Mouse (Mus musculus): ENCODE measurements at regions not wholly inside any gene's neighbourhood (a gene's known extent, or its start where the extent isn't known, plus 50 kb on each side); places are given as distances from the start of the nearest gene placed in this dataset.

GRCm38 (mm10) chr15:51131017-51131416, 2753.7 kb upstream of the Gm7489 start:
- Histone ChIP-seq H3K27ac (ENCODE audit: insufficient read depth, low read depth, low read length) (no peak overlapping the region), H3K4me3 (ENCODE audit: insufficient read depth, low read depth, low read length) (no peak overlapping the region), H3K27me3 (replicated peaks; ENCODE audit: control insufficient read depth, insufficient read depth, low read length) (no peaks in the 10 kb centered on the region), H3K36me3 (ENCODE audit: control insufficient read depth, insufficient read depth, low read length) (no peaks in the 10 kb centered on the region), H3K4me1 (ENCODE audit: control insufficient read depth, insufficient read depth, low read length) (no peaks in the 10 kb centered on the region)
- DNase-seq = no peak
- TF ChIP-seq POLR2A (IDR thresholded peaks at IDR 0.05; ENCODE audit: low read depth, low read length) = no peak
- TF ChIP-seq CTCF (conservative IDR thresholded peaks at IDR 0.05; ENCODE audit: insufficient read depth, insufficient read length, low read depth, low read length) = no peak
- WGBS = 76% methylated on average over 4 of the region's 4 CpGs

- whole genome bisulfite sequencing = 53% methylated on average over 1 of the region's 1 CpGs
- TF ChIP-seq POLR2A (IDR thresholded peaks at IDR 0.05; ENCODE audit: low read depth, low read length) (no peak), CTCF (conservative IDR thresholded peaks at IDR 0.05; ENCODE audit: insufficient read depth, insufficient read length, low read depth, low read length) (no peak)
- H3K4me3 ChIP-seq (ENCODE audit: insufficient read depth, low read depth, low read length) = no peak overlapping the region
- DNase-seq = no peak
- no peaks in the 10 kb centered on the region for H3K36me3 ChIP-seq (ENCODE audit: control insufficient read depth, insufficient read depth, low read length)
- no peak overlapping the region for H3K27ac ChIP-seq (ENCODE audit: insufficient read depth, low read depth, low read length)
- H3K27me3 ChIP-seq (replicated peaks; ENCODE audit: control insufficient read depth, insufficient read depth, low read length) = no peaks in the 10 kb centered on the region
- H3K4me1 ChIP-seq (ENCODE audit: control insufficient read depth, insufficient read depth, low read length) = no peaks in the 10 kb centered on the region
These were observed 2748.6 kb upstream of the Gm7489 start for GRCm38 (mm10) chr15:51136121-51136520.

GRCm38 (mm10) chr15:51139507-51139906, 2745.2 kb upstream of the Gm7489 start:
- WGBS = 62% methylated on average over 4 of the region's 4 CpGs
- H3K4me3 ChIP-seq (ENCODE audit: insufficient read depth, low read depth, low read length) = no peak overlapping the region
- no peaks in the 10 kb centered on the region for H3K4me1 ChIP-seq (ENCODE audit: control insufficient read depth, insufficient read depth, low read length)
- TF ChIP-seq POLR2A (IDR thresholded peaks at IDR 0.05; ENCODE audit: low read depth, low read length) = no peak
- TF ChIP-seq CTCF (conservative IDR thresholded peaks at IDR 0.05; ENCODE audit: insufficient read depth, insufficient read length, low read depth, low read length) = no peak
- no peak overlapping the region for H3K27ac ChIP-seq (ENCODE audit: insufficient read depth, low read depth, low read length)
- H3K36me3 ChIP-seq (ENCODE audit: control insufficient read depth, insufficient read depth, low read length) = no peaks in the 10 kb centered on the region
- DNase-seq = no peak
- no peaks in the 10 kb centered on the region for H3K27me3 ChIP-seq (replicated peaks; ENCODE audit: control insufficient read depth, insufficient read depth, low read length)

DNA sequence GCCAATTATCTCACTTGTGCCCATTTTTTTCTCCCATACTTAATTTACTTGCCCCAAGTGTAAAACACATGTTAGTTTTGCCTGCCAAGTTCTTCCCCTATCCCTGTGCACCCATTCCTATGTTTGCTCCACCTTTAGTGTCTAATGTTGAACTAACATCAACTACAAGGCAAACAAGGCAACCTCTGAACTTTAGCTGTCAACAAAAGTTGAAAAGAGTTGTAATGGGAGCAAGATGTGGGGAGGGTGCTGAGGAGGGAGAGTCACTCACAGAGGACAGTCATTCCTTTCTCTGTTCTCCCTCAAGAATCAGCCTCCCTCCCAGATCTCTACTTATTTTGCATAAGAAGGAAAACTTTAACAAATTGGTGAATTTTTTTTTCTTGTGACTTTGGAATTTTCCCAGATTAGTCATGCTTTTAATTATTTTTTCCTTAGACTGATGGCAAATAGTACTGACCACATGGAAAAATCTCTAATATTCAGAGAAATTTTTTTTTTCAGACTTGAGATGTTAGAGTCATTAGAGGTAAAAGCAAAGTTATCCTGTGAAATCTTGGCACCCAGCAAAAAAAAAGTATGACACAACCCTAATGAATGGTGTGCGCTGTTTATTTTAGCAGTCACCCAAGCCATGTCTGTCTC, 2710.6 kb upstream of the Gm7489 start:
- Histone ChIP-seq H3K4me3 (ENCODE audit: insufficient read depth, low read depth, low read length) (no peak overlapping the region), H3K36me3 (ENCODE audit: control insufficient read depth, insufficient read depth, low read length) (no peaks in the 10 kb centered on the region), H3K27ac (ENCODE audit: insufficient read depth, low read depth, low read length) (no peak overlapping the region), H3K27me3 (replicated peaks; ENCODE audit: control insufficient read depth, insufficient read depth, low read length) (no peaks in the 10 kb centered on the region), H3K4me1 (ENCODE audit: control insufficient read depth, insufficient read depth, low read length) (no peaks in the 10 kb centered on the region)
- DNase-seq = no peak
- 94% methylated on average over 1 of the region's 1 CpGs for WGBS
- TF ChIP-seq CTCF (conservative IDR thresholded peaks at IDR 0.05; ENCODE audit: insufficient read depth, insufficient read length, low read depth, low read length) (no peak), POLR2A (IDR thresholded peaks at IDR 0.05; ENCODE audit: low read depth, low read length) (no peak)

DNA sequence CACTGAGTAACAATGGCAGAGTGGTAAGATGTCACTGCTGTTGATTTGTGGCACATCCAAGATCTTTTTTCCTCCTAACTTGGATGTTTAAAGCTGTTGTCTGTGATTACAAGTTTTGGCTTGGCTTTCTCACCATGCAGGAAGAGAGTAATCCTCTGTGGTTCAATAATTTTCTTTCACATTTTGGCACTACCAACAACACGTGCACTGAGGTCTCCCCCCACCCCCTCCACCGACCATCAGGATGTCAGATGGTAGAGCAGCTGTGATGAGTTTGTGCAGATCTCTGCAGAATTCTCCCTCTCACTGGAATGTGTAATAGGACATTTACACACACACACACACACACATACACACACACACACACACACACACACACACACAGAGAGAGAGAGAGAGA, 2708.2 kb upstream of the Gm7489 start:
- TF ChIP-seq POLR2A (IDR thresholded peaks at IDR 0.05; ENCODE audit: low read depth, low read length) = no peak
- no peak for TF ChIP-seq CTCF (conservative IDR thresholded peaks at IDR 0.05; ENCODE audit: insufficient read depth, insufficient read length, low read depth, low read length)
- WGBS = 41% methylated on average over 2 of the region's 2 CpGs
- no peak overlapping the region for H3K4me3 ChIP-seq (ENCODE audit: insufficient read depth, low read depth, low read length)
- H3K4me1 ChIP-seq (ENCODE audit: control insufficient read depth, insufficient read depth, low read length) = no peaks in the 10 kb centered on the region
- H3K27ac ChIP-seq (ENCODE audit: insufficient read depth, low read depth, low read length) = no peak overlapping the region
- H3K27me3 ChIP-seq (replicated peaks; ENCODE audit: control insufficient read depth, insufficient read depth, low read length) = no peaks in the 10 kb centered on the region
- DNase-seq = no peak
- H3K36me3 ChIP-seq (ENCODE audit: control insufficient read depth, insufficient read depth, low read length) = no peaks in the 10 kb centered on the region

- Histone ChIP-seq H3K27me3 (replicated peaks; ENCODE audit: control insufficient read depth, insufficient read depth, low read length) (no peaks in the 10 kb centered on the region), H3K36me3 (ENCODE audit: control insufficient read depth, insufficient read depth, low read length) (no peaks in the 10 kb centered on the region), H3K27ac (ENCODE audit: insufficient read depth, low read depth, low read length) (no peak overlapping the region), H3K4me3 (ENCODE audit: insufficient read depth, low read depth, low read length) (no peak overlapping the region), H3K4me1 (ENCODE audit: control insufficient read depth, insufficient read depth, low read length) (no peaks in the 10 kb centered on the region)
- WGBS = 75% methylated on average over 3 of the region's 3 CpGs
- no peak for DNase-seq
- TF ChIP-seq CTCF (conservative IDR thresholded peaks at IDR 0.05; ENCODE audit: insufficient read depth, insufficient read length, low read depth, low read length) = no peak
- TF ChIP-seq POLR2A (IDR thresholded peaks at IDR 0.05; ENCODE audit: low read depth, low read length) = no peak
These were observed 2695.6 kb upstream of the Gm7489 start for GRCm38 (mm10) chr15:51189134-51189533.

GRCm38 (mm10) chr15:51197466-51198158, 2687.1 kb upstream of the Gm7489 start:
- Histone ChIP-seq H3K4me1 (ENCODE audit: control insufficient read depth, insufficient read depth, low read length) (no peaks in the 10 kb centered on the region), H3K4me3 (ENCODE audit: insufficient read depth, low read depth, low read length) (no peak overlapping the region), H3K27me3 (replicated peaks; ENCODE audit: control insufficient read depth, insufficient read depth, low read length) (no peaks in the 10 kb centered on the region), H3K36me3 (ENCODE audit: control insufficient read depth, insufficient read depth, low read length) (no peaks in the 10 kb centered on the region), H3K27ac (ENCODE audit: insufficient read depth, low read depth, low read length) (no peak overlapping the region)
- DNase-seq = no peak
- TF ChIP-seq CTCF (conservative IDR thresholded peaks at IDR 0.05; ENCODE audit: insufficient read depth, insufficient read length, low read depth, low read length) = no peak
- TF ChIP-seq POLR2A (IDR thresholded peaks at IDR 0.05; ENCODE audit: low read depth, low read length) = no peak
- 35% methylated on average over 4 of the region's 4 CpGs for WGBS
